Mouse (Mus musculus): ENCODE data around the gene Fbxw8.

The Fbxw8 gene

DNA sequence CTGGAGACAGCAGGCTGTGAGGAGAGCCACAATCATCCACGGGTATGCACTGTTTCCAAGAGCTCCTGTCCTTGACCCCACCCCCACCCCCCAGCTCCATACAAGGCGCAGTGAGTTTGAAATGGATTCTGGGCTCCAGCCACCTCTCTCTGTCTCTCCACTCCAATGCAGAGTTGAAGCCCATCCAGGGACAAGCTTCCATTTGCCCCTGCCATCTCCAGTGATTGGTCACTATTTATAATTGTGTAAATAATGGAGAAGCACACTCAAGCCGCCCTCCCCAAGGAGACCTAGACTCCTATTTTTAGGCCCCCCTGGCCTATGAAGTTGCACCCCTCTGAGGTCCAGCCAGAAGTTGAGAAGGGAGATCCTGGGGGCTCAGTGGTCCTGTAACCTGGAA is 132.2 kb downstream of the Fbxw8 start:
- DNase-seq (ENCODE audit: low read depth, low spot score) = no peak

DNA sequence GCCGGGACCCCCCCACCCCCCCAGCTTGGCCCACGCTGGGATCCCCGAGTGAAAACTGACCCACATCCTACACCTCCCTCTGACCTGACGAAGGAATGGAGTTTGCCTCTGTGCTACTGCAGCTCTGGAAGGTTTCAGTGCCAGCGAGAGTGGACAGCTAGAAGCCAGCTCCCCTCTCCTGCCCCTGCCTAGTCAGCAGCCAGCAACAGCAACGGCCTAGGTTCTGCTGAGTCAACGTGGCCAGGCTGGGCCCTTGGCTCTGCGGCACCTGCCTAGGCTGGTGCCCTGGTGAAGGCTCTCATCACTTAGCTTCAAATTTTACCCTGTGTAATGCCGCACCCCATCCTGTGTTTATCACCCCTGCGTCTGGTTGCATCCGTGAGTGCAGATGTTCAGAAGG is 135.4 kb downstream of the Fbxw8 start:
- no peak for DNase-seq (ENCODE audit: low read depth, low spot score)

DNA sequence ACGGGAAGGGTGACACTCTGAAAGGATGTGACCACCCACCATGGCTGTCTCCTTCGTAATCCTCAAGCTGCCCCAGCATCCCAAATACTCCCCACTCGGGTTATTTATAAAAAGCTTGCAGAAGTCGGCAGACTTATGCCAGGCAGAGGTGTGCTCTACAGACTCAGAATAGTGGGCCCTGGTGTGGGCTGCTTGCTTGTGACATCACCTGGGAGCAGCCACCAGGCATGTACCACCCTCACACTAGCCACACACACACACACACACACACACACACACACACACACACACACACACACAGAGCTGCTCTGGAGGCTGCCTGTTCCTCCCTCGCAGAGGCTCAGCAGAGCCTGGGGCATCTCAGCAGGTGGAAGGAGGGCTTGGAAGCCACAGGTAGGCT is 137.7 kb downstream of the Fbxw8 start:
- DNase-seq (ENCODE audit: low read depth, low spot score) = peak; percentile 68

- no peak for DNase-seq (ENCODE audit: low read depth, low spot score)
Observed at GRCm38 (mm10) chr5:118015669-118016068, 139.6 kb downstream of the Fbxw8 start.

GRCm38 (mm10) chr5:118015028-118015427 is 140.2 kb downstream of the Fbxw8 start:
- DNase-seq (ENCODE audit: low read depth, low spot score) = peak; percentile 87
